Mouse (Mus musculus) kidney, embryonic 15.5 days (tissue): ENCODE data around the gene Cyth2. TPM values are rescaled to one million over a fixed set of nuclear protein-coding genes. Genes with fewer than 3 reads are reported as not detected.
A peak's percentile ranks its signal among the peaks of the same experiment; 100 is the strongest.

ENCODE experiments used
- ATAC-seq: fragments of 200-750 bp; cut with Nextera tagmentation; replicated peaks from 2 replicates; pipeline ENCODE4 v1.8.0; 2017; ENCODE audit warnings: moderate TSS enrichment; ENCODE audit not compliant: low FRiP score
- H3K27ac ChIP-seq: fragments of 300-500 bp; sonication (generic); 2 replicates; pipeline ENCODE4 v1.5.1; 2015; ENCODE audit warnings: mild to moderate bottlenecking, inconsistent platforms
- H3K27me3 ChIP-seq: fragments of 300-500 bp; sonication (generic); 2 replicates; pipeline ENCODE4 v1.6.1; 2015; ENCODE audit warnings: inconsistent platforms
- H3K36me3 ChIP-seq: fragments of 300-500 bp; sonication (generic); 2 replicates; pipeline ENCODE4 v1.6.1; 2015; ENCODE audit warnings: inconsistent platforms
- H3K4me1 ChIP-seq: fragments of 300-500 bp; sonication (generic); 2 replicates; pipeline ENCODE4 v1.6.1; 2015; ENCODE audit warnings: inconsistent platforms
- H3K4me2 ChIP-seq: fragments of 300-500 bp; sonication (generic); 2 replicates; pipeline ENCODE4 v1.6.1; 2015; ENCODE audit warnings: moderate library complexity, mild to moderate bottlenecking, inconsistent platforms
- H3K4me3 ChIP-seq: fragments of 300-500 bp; sonication (generic); replicated peaks from 2 replicates; pipeline ENCODE4 v1.5.1; 2015; ENCODE audit warnings: mild to moderate bottlenecking, inconsistent platforms
- H3K9ac ChIP-seq: fragments of 300-500 bp; sonication (generic); 2 replicates; pipeline ENCODE4 v1.6.1; 2015; ENCODE audit warnings: mild to moderate bottlenecking, inconsistent platforms
- H3K9me3 ChIP-seq: fragments of 300-500 bp; sonication (generic); replicated peaks from 2 replicates; pipeline ENCODE4 v1.6.1; 2016; ENCODE audit warnings: inconsistent platforms
- WGBS: fragments of 180-500 bp; shearing (Covaris S2); methylation state at CpG from one replicate; pipeline ENCODE4 v1.1.7; 2015; ENCODE audit warnings: mixed read lengths; 5-methylcytosine and 5-hydroxymethylcytosine counted together
- polyA plus RNA-seq: library from polyadenylated mRNA; unstranded; fragments of >200 nt; fragmentation: Nextera tagmentation; extraction: Ambion mirVana; gene quantifications from 2 replicates; pipeline ENCODE4 v1.2.1, GENCODE M21; 2015

Cyth2 gene
- polyA plus RNA-seq, 1 experiment from 2014 or later = 130 TPM

DNA sequence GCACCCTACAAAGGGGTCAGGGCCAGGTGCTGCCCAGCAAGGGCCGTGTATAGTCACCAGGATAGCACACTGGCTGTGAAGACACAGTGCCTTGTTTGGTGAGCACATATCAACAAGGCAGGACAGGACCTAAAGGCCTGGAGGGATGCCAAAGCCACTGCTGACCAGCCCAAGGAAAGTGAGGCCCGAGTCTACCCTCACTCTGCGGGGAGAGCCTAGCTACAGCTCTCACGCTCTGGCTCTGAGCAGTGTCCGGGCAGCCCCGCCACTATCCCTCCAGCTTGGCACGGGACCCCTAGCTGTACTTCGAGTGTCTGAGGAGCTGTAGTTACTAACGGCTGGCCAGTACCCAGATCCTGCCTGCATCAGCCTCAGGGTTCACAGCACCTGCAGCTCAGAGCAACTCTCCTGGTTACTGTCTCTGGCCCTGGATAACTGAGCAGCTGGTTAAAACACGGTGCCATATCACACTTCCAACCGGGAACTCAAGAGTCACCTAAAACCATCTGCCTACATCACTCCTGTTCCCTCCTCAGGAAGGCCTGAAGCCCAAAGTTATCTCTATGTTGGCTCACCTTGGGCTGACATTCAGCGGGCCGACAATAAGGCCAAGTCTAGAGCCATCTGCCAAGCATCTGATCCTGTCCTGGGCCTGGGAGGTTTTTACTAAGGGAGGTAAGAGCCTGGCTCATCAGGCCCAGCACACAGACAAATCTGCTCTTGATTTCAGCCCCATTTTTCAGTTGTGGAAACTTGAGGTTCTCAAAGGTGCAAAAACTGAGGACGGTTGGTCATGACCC is 4.9 kb downstream of the Cyth2 start:
- Histone ChIP-seq H3K4me2 (no peak overlapping the region), H3K27ac (no peak overlapping the region), H3K9ac (no peak overlapping the region), H3K4me3 (no peak overlapping the region), H3K36me3 (peaks cover 74% of the 10 kb centered on the region), H3K27me3 (no peaks in the 10 kb centered on the region), H3K9me3 (no peaks in the 10 kb centered on the region), H3K4me1 (peaks cover 16% of the 10 kb centered on the region)
- ATAC-seq = no peak
- WGBS = 85% methylated on average over 14 of the region's 14 CpGs

DNA sequence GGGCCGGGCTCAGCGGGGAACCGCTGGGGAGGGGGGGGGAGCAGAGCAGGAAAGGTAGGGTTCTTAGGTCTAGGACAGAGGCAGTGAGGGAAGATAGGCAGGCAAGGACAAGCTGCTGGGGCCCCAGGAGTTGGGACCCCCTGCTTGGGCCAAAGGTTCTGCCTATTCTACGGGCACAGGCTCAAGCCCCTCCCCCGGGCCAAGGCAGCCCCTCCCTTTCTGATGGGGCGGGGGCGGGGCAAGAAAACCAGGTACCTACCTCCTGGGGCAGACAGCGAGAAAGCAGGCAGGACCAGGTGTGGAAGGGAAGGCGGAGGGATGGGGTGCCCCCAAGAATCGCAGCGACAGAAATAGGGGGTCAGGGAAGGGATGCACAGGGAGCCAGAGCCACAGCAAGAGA is 5.9 kb downstream of the Cyth2 start:
- Histone ChIP-seq H3K27me3 (no peaks in the 10 kb centered on the region), H3K4me2 (no peak overlapping the region), H3K36me3 (peaks cover 74% of the 10 kb centered on the region), H3K9ac (no peak overlapping the region), H3K27ac (no peak overlapping the region), H3K4me3 (no peak overlapping the region), H3K9me3 (no peaks in the 10 kb centered on the region), H3K4me1 (peaks cover 16% of the 10 kb centered on the region)
- WGBS = 44% methylated on average over 11 of the region's 11 CpGs
- ATAC-seq = no peak

DNA sequence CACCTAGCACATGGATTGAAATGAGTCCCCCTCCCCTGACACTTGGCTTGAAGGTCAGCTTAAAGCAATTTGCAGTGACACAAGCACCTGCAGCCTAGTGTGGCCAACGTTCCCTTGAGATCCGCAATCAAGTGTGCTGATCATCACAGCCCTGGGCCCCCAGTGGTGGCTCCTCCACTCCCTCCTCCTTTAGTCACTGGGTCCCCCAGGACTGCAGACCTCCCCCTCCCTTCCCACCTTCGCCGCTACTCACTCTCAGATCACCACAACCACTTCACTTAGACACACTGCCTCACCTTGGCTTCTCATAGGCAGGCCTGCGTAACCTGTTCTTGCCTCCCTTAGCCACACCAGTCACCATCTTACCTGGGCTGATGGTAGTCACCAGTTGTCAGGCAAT is 8.4 kb downstream of the Cyth2 start:
- 66% methylated on average over 5 of the region's 5 CpGs for WGBS
- no peak overlapping the region for H3K4me3 ChIP-seq
- H3K36me3 ChIP-seq = peaks cover 52% of the 10 kb centered on the region
- H3K9ac ChIP-seq = no peak overlapping the region
- H3K9me3 ChIP-seq = no peaks in the 10 kb centered on the region
- no peaks in the 10 kb centered on the region for H3K27me3 ChIP-seq
- H3K4me1 ChIP-seq = peaks cover 4% of the 10 kb centered on the region
- ATAC-seq = no peak
- no peak overlapping the region for H3K27ac ChIP-seq
- no peak overlapping the region for H3K4me2 ChIP-seq

DNA sequence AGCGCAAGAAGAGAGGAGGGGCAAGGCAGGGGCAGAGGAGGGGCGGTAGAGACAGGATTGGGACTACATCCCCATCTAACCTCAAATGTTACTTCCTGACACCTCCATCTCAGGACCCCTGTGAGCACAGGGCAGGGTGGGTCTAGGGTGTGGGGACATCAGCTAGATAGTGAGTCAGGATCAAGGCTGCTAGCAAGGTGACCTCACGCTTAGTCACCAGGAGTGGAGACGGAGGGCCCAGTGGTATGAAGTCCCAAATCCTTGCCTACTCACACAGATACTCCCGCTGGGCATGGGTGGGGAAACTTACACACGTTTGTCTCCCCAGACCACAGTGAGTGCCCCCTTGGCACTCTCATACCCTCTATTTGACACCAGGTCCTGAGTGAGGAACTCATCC is 11.8 kb downstream of the Cyth2 start:
- Histone ChIP-seq H3K27me3 (peaks cover 24% of the 10 kb centered on the region), H3K4me1 (peaks cover 29% of the 10 kb centered on the region), H3K4me2 (no peak overlapping the region), H3K4me3 (no peak overlapping the region), H3K27ac (no peak overlapping the region), H3K9me3 (no peaks in the 10 kb centered on the region), H3K9ac (no peak overlapping the region), H3K36me3 (peaks cover 18% of the 10 kb centered on the region)
- WGBS = 88% methylated on average over 6 of the region's 6 CpGs
- ATAC-seq = no peak

DNA sequence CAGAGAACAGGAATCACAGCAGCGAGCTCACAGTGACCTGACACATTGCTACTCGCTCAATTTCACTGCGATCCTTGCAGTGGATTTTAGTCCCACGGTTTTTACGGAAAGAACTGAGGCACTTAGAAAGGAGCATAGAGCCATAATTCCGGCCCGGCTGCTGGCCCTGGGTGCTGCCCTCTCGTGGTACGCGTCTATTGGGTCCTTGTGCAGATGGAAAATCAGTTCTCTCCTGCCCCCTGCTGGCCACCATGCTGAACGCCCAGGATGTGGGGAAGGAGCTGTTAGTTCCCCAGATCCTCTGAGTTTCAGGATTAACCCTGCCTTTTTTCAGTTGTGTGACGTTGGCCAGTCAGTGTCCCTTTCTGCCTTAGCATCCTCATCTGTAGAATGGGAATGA is 13.0 kb downstream of the Cyth2 start:
- ATAC-seq = no peak
- Histone ChIP-seq H3K9ac (no peak overlapping the region), H3K4me1 (peaks cover 34% of the 10 kb centered on the region), H3K9me3 (no peaks in the 10 kb centered on the region), H3K4me2 (peak overlapping the region; percentile 58), H3K4me3 (peak overlapping the region; percentile 31), H3K36me3 (peaks cover 6% of the 10 kb centered on the region), H3K27ac (no peak overlapping the region), H3K27me3 (peaks cover 32% of the 10 kb centered on the region)
- WGBS = 3% methylated on average over 12 of the region's 12 CpGs

DNA sequence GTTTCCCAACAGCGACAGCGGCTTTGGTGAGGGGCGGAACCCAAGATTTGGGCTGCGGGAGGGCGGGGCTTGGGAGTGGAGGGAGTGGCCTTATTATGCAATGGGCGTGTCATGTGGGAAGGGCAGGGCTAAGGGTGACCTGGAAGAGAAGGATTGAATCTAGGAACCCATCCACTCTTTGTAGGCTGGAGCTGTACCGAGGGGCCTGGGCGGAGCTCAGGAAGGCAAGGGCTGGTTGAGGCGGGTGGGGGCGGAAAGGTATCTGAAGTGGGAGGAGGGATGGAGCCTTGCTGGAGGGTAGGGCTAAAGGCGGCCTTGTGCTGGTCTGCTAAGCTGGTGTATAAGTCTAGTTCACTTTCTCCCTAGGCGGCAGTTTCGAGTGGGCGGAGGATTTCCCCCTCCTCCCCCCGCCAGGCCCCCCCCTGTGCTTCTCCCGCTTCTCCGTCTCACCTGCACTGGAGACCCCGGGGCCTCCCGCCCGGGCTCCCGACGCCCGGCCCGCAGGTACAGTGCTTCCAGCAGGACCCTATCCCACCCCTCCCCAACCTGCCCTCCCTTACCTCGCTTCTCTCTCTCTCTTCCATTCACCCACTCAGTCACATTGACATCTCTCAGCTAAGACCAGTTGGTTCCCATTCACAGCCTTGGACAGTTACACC is 13.7 kb downstream of the Cyth2 start:
- H3K4me1 ChIP-seq = peaks cover 34% of the 10 kb centered on the region
- H3K27me3 ChIP-seq = peaks cover 32% of the 10 kb centered on the region
- H3K4me3 ChIP-seq = peak overlapping the region; percentile 31
- WGBS = 10% methylated on average over 23 of the region's 25 CpGs
- peak overlapping the region; percentile 58 for H3K4me2 ChIP-seq
- peak; percentile 63 for ATAC-seq
- H3K9me3 ChIP-seq = no peaks in the 10 kb centered on the region
- no peak overlapping the region for H3K27ac ChIP-seq
- no peak overlapping the region for H3K9ac ChIP-seq
- no peaks in the 10 kb centered on the region for H3K36me3 ChIP-seq

- H3K4me2 ChIP-seq = peak overlapping the region; percentile 58
- peaks cover 34% of the 10 kb centered on the region for H3K4me1 ChIP-seq
- peaks cover 32% of the 10 kb centered on the region for H3K27me3 ChIP-seq
- no peak overlapping the region for H3K9ac ChIP-seq
- H3K36me3 ChIP-seq = peaks cover 5% of the 10 kb centered on the region
- H3K4me3 ChIP-seq = peak overlapping the region; percentile 31
- WGBS = 33% methylated on average over 7 of the region's 7 CpGs
- H3K27ac ChIP-seq = no peak overlapping the region
- ATAC-seq = no peak
- no peaks in the 10 kb centered on the region for H3K9me3 ChIP-seq
Observed at GRCm38 (mm10) chr7:45800001-45800400, 14.4 kb downstream of the Cyth2 start.

DNA sequence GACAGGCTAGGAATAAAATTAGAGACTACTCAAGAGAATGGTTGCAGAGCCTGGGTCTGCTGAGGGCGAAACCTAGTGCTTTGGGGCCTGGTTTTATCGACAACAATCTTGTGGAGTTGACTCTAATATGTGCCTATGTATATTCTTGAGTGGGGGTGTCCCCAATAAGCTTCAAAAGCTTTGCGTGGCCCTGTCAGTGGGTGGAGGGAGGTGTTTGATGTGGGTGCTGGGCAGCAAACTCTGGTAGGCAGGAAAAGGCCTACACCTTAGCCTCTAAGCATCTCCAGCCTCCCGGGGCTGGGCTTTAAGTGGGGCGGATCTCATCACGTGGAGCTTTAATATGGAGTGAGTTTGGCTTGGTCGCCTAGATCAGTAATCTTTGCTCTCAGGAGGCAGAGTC is 15.4 kb downstream of the Cyth2 start:
- Histone ChIP-seq H3K27ac (no peak overlapping the region), H3K27me3 (peaks cover 32% of the 10 kb centered on the region), H3K4me1 (peaks cover 34% of the 10 kb centered on the region), H3K9me3 (no peaks in the 10 kb centered on the region), H3K4me2 (peak overlapping the region; percentile 93), H3K4me3 (peak overlapping the region; percentile 52), H3K36me3 (peaks cover 12% of the 10 kb centered on the region), H3K9ac (no peak overlapping the region)
- ATAC-seq = no peak
- 59% methylated on average over 7 of the region's 7 CpGs for WGBS

DNA sequence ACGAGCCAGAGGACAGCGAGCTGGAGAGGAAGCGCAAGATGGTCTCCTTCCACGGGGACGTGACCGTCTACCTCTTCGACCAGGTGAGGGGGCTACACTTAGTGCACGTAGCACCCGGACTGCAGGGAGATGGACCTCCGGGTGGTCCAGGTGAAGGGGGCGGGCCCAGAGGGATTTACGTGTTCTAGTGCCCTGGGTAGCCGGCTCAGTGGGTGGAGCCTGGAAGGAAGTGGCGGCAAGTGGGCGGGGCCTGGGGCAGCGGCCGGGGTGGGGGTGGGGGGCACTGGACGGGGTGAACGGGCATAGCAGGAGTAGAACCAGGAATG is 15.9 kb downstream of the Cyth2 start:
- Histone ChIP-seq H3K4me3 (peak overlapping the region; percentile 52), H3K9me3 (no peaks in the 10 kb centered on the region), H3K27ac (no peak overlapping the region), H3K36me3 (peaks cover 16% of the 10 kb centered on the region), H3K4me2 (peak overlapping the region; percentile 93), H3K4me1 (peaks cover 34% of the 10 kb centered on the region), H3K9ac (peak overlapping the region; percentile 47), H3K27me3 (peaks cover 32% of the 10 kb centered on the region)
- WGBS = 2% methylated on average over 19 of the region's 19 CpGs
- no peak for ATAC-seq

DNA sequence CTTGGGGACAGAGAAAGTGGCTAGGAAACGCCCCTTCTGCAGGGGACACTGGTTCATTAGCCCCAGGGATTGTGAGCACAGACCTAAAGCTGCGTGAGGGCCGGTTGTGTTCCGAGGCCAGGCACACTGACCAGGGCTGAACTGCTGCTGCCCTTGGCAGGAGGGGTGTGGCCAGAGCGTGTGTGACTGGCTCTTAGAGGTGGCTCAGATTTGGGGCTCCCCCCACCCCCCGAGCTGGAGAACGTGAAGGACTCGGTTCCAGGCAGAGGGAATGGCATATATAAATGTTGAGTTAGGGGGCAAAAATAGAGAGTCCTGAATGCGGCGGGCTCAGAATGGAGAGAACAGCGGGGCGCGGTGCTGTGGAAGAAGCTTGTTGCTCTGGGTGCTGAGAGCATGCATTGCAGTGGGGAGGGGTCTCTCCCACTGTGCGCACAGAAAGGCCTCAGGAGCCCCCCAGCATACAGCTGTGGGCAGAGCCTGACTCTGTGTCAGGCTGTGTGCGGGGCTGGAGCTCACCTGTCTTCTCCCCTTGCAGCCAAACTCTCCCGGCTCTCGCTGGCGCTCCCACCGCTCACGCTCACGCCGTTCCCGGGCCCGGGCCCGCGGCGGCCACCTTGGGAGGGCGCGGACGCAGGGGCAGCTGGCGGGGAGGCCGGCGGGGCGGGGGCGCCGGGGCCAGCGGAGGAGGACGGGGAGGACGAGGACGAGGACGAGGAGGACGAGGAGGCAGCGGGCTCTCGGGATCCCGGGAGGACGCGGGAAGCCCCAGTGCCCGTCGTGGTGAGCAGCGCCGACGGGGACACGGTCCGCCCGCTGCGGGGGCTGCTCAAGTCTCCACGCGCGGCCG is 16.5 kb downstream of the Cyth2 start:
- Histone ChIP-seq H3K4me1 (peaks cover 34% of the 10 kb centered on the region), H3K27ac (no peak overlapping the region), H3K9ac (peak overlapping the region; percentile 47), H3K9me3 (no peaks in the 10 kb centered on the region), H3K27me3 (peaks cover 32% of the 10 kb centered on the region), H3K4me2 (peak overlapping the region; percentile 93), H3K4me3 (peak overlapping the region; percentile 52), H3K36me3 (peaks cover 20% of the 10 kb centered on the region)
- ATAC-seq = no peak
- 1% methylated on average over 60 of the region's 60 CpGs for WGBS

- Histone ChIP-seq H3K4me2 (no peak overlapping the region; the same call in 1 of the 2 replicates), H3K9ac (no peak overlapping the region), H3K4me3 (no peak overlapping the region), H3K27ac (no peak overlapping the region), H3K4me1 (peaks cover 34% of the 10 kb centered on the region), H3K27me3 (peaks cover 32% of the 10 kb centered on the region), H3K36me3 (peaks cover 26% of the 10 kb centered on the region), H3K9me3 (no peaks in the 10 kb centered on the region)
- 59% methylated on average over 6 of the region's 6 CpGs for WGBS
- ATAC-seq = no peak
Observed at GRCm38 (mm10) chr7:45796950-45797349, 17.4 kb downstream of the Cyth2 start.

DNA sequence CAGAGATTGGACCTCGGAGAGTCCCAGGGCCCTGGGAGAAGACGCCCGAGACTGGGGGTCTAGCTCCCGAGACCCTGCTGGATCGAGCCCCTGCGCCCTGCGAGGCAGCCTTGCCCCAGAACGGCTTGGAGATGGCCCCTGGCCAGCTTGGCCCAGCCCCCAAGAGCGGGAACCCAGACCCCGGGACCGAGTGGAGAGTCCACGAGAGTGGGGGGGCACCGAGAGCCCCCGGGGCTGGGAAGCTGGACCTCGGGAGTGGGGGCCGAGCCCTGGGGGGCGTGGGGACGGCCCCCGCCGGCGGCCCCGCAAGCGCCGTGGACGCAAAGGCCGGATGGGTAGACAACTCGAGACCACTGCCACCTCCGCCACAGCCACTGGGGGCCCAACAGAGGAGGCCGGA is 19.4 kb downstream of the Cyth2 start:
- Histone ChIP-seq H3K4me2 (no peak overlapping the region), H3K27ac (no peak overlapping the region), H3K4me1 (peaks cover 32% of the 10 kb centered on the region), H3K27me3 (peaks cover 31% of the 10 kb centered on the region), H3K9me3 (no peaks in the 10 kb centered on the region), H3K36me3 (peaks cover 38% of the 10 kb centered on the region), H3K4me3 (no peak overlapping the region), H3K9ac (no peak overlapping the region)
- WGBS = 93% methylated on average over 29 of the region's 29 CpGs
- no peak for ATAC-seq
